Comparison of ENCODE assay signal across 8 mouse cellular contexts in the genomic region with DNA sequence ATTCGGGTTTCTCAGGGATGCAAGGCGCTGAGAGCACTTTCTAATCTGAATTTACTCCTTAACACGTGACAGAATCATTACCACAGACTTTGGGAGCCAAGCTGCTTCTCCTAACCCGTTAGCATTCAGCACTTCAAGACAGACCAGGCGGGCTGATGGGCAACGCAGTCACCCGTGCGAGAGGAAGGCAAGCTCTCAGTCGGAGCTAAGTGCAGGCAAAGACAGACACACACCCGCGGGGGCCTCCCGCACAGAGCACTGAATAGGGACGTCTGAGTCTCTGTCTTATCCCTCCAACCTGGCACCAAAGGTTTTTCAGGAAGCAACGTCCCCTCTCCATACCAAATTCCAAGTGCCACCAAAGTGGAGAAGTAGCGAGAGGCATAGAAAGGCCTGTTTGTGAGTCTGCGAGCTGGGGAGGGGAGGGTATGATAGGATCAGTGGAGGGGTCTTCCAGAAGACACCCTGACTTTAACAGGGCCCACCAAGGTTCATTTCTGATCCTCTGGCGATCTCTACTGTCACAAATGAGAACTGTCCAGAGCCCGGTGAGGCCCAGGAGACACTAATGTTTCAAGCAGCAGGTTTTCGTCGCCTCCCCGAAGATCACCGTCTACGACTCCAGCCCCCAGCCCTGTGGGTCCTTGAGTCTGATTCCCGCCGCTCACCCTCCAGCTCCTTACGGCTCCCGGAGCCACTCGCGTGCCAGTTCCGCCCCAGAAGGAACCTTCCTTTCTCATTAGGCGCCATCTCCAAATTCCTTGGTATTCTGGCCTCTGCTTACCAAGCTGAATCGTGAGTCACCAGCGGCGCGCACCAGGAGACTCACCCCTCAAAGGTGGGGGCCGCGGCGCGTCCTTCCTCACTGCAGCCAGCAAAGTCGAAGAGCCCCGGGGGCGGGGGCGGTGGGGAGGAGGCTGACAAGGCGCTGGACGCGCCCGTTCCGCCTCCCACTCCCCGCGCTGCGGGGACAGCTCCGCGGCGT. TPM values are rescaled to one million over a fixed set of nuclear protein-coding genes. Genes with fewer than 3 reads are reported as not detected.
DNase-seq lines count a peak whose midpoint lies in the region; ATAC-seq and TF ChIP-seq lines count a peak whose summit lies in the region.

TSS of gene Nkx2-2 (minus strand) at position 973 of the 985 bp plus-strand sequence.

- no peak for TF ChIP-seq POLR2A in kidney, adult 2 months (IDR thresholded peaks at IDR 0.05; ENCODE audit: low read depth, low read length)

- H3K4me2 ChIP-seq in heart, embryonic 15.5 days, result peak within 1 kb of the TSS; percentile 77
- peak within 1 kb of the TSS; percentile 50 for H3K4me2 ChIP-seq in midbrain, embryonic 11.5 days

- H3K27me3 ChIP-seq in kidney, adult 2 months (replicated peaks; ENCODE audit: control insufficient read depth, insufficient read depth, low read length), result no peaks in the 10 kb centered on the region
- H3K27me3 ChIP-seq in heart, embryonic 15.5 days, result peaks cover 95% of the 10 kb centered on the region
- H3K27me3 ChIP-seq in midbrain, embryonic 11.5 days (ENCODE audit: control insufficient read depth, insufficient read depth, low read length), result peaks cover 92% of the 10 kb centered on the region

- H3K4me3 ChIP-seq in kidney, adult 2 months (ENCODE audit: insufficient read depth, low read depth, low read length), result no peak within 1 kb of the TSS
- peak within 1 kb of the TSS; percentile 45 for H3K4me3 ChIP-seq in heart, embryonic 15.5 days
- peak within 1 kb of the TSS; percentile 28 for H3K4me3 ChIP-seq in midbrain, embryonic 11.5 days (ENCODE audit: low read depth, low read length)

- no peak within 1 kb of the TSS for H3K9ac ChIP-seq in heart, embryonic 15.5 days
- peak within 1 kb of the TSS; percentile 44 for H3K9ac ChIP-seq in midbrain, embryonic 11.5 days (ENCODE audit: low read length)

- H3K27ac ChIP-seq in kidney, adult 2 months (ENCODE audit: insufficient read depth, low read depth, low read length), result no peak within 1 kb of the TSS
- H3K27ac ChIP-seq in heart, embryonic 15.5 days, result no peak within 1 kb of the TSS
- no peak within 1 kb of the TSS for H3K27ac ChIP-seq in midbrain, embryonic 11.5 days (ENCODE audit: low read depth, low read length)

- no peaks in the 10 kb centered on the region for H3K9me3 ChIP-seq in heart, embryonic 15.5 days (replicated peaks)
- no peaks in the 10 kb centered on the region for H3K9me3 ChIP-seq in midbrain, embryonic 11.5 days (ENCODE audit: control insufficient read depth, low read length)

- no peaks in the 10 kb centered on the region for H3K4me1 ChIP-seq in kidney, adult 2 months (ENCODE audit: control insufficient read depth, insufficient read depth, low read length)
- H3K4me1 ChIP-seq in heart, embryonic 15.5 days (replicated peaks), result peaks cover 21% of the 10 kb centered on the region
- peaks cover 28% of the 10 kb centered on the region for H3K4me1 ChIP-seq in midbrain, embryonic 11.5 days (ENCODE audit: control insufficient read depth, insufficient read depth, low read length)

- WGBS in kidney, adult 2 months, result under 1% methylated on average over 54 of the region's 54 CpGs
- WGBS in heart, embryonic 15.5 days, result under 1% methylated on average over 54 of the region's 54 CpGs
- WGBS in midbrain, embryonic 11.5 days, result under 1% methylated on average over 54 of the region's 54 CpGs

- no peak for DNase-seq in kidney, adult 2 months
- DNase-seq in kidney, adult 18-20 months, result no peak
- DNase-seq in adrenal gland, postnatal 36 days, result peak; percentile 23 to 39
- peak; percentile 97 for DNase-seq in midbrain, embryonic 11.5 days (ENCODE audit: low spot score, missing footprints)
- DNase-seq in ovary, adult 18-20 months (ENCODE audit: low spot score), result no peak
- no peak for DNase-seq in adipocyte (ENCODE audit: low spot score)
- no peak for DNase-seq in kidney, adult 11 months

- peak; percentile 15; the same call in 1 of the 2 replicates for TF ChIP-seq CTCF in kidney, adult 2 months (conservative IDR thresholded peaks at IDR 0.05; ENCODE audit: insufficient read depth, insufficient read length, low read depth, low read length)

- no peaks in the 10 kb centered on the region for H3K36me3 ChIP-seq in kidney, adult 2 months (ENCODE audit: control insufficient read depth, insufficient read depth, low read length)
- no peaks in the 10 kb centered on the region for H3K36me3 ChIP-seq in heart, embryonic 15.5 days
- no peaks in the 10 kb centered on the region for H3K36me3 ChIP-seq in midbrain, embryonic 11.5 days (ENCODE audit: control insufficient read depth, insufficient read depth, low read length)

- no peak for ATAC-seq in heart, embryonic 15.5 days (replicated peaks; ENCODE audit: insufficient number of reproducible peaks, insufficient read depth, low FRiP score, low read depth)
- peak; percentile 49; the same call in 1 of the 2 replicates for ATAC-seq in midbrain, embryonic 11.5 days (ENCODE audit: low FRiP score)

RNA-seq across cellular contexts. Expression of gene Nkx2-2, which starts in this region (rescaled TPM):
- not detected in 2 replicates for polyA plus RNA-seq in kidney, adult 2 months (2012; rRNA removed)
- total RNA-seq in adrenal gland, postnatal 36 days (2021), result not detected
- polyA plus RNA-seq in heart, embryonic 15.5 days (2015; fragmentation: Nextera tagmentation; extraction: Ambion mirVana), result not detected in 2 replicates
- 14.7 and 16.8 TPM in 2 replicates for polyA plus RNA-seq in midbrain, embryonic 11.5 days (2014; fragmentation: Nextera tagmentation; extraction: Ambion mirVana)

Comparison
In these comparisons a context has a peak if more than half of its experiments do, and no peak if none do; other contexts are left out.
1. RNA of gene Nkx2-2 (polyA plus RNA-seq): 14.7 to 16.8 TPM in midbrain, embryonic 11.5 days; not detected in kidney, adult 2 months and not detected in heart, embryonic 15.5 days; every median in the first group is over 10 times any median in the second.
2. Peak in DNase-seq in adrenal gland, postnatal 36 days; RNA of the gene not detected or under 1 TPM.